Mouse (Mus musculus) midbrain, embryonic 16.5 days (tissue): ENCODE data around the gene Nsf. TPM values are rescaled to one million over a fixed set of nuclear protein-coding genes. Genes with fewer than 3 reads are reported as not detected.

Experiments
- ATAC-seq: fragments of 200-750 bp; cut with Nextera tagmentation; 2 replicates; pipeline ENCODE4 v1.8.0; 2017; ENCODE audit warnings: moderate TSS enrichment
- H3K27ac ChIP-seq: fragments of 300-500 bp; sonication (generic); 2 replicates; pipeline ENCODE4 v1.5.1; 2014; ENCODE audit warnings: mild to moderate bottlenecking, low read length, mixed read lengths
- H3K27me3 ChIP-seq: fragments of 300-500 bp; sonication (generic); 2 replicates; pipeline ENCODE4 v1.6.1; 2014; ENCODE audit warnings: low read depth, low read length, mixed read lengths; ENCODE audit not compliant: control insufficient read depth, insufficient read depth
- H3K36me3 ChIP-seq: fragments of 300-500 bp; sonication (generic); 2 replicates; pipeline ENCODE4 v1.6.1; 2014; ENCODE audit warnings: mild to moderate bottlenecking, low read length, moderate library complexity, mixed read lengths; ENCODE audit not compliant: control insufficient read depth, insufficient read depth
- H3K4me1 ChIP-seq: fragments of 300-500 bp; sonication (generic); 2 replicates; pipeline ENCODE4 v1.6.1; 2014; ENCODE audit warnings: mild to moderate bottlenecking, low read length, mixed read lengths; ENCODE audit not compliant: control insufficient read depth, insufficient read depth
- H3K4me2 ChIP-seq: fragments of 300-500 bp; sonication (generic); 2 replicates; pipeline ENCODE4 v1.6.1; 2014; ENCODE audit warnings: mild to moderate bottlenecking, low read length, mixed read lengths
- H3K4me3 ChIP-seq: fragments of 300-500 bp; sonication (generic); 2 replicates; pipeline ENCODE4 v1.5.1; 2014; ENCODE audit warnings: low read depth, mild to moderate bottlenecking, low read length, moderate library complexity, mixed read lengths
- H3K9ac ChIP-seq: fragments of 300-500 bp; sonication (generic); 2 replicates; pipeline ENCODE4 v1.6.1; 2014; ENCODE audit warnings: low read depth, low read length, mixed read lengths
- H3K9me3 ChIP-seq: fragments of 300-500 bp; sonication (generic); replicated peaks from 2 replicates; pipeline ENCODE4 v1.6.1; 2014; ENCODE audit warnings: mild to moderate bottlenecking, low read length, mixed read lengths; ENCODE audit not compliant: control insufficient read depth, poor library complexity, severe bottlenecking
- WGBS: fragments of 180-500 bp; shearing (Covaris S2); extraction: QIAGEN DNeasy Blood & Tissue Kit; methylation state at CpG from one replicate; pipeline ENCODE4 v1.1.7; 2014; 5-methylcytosine and 5-hydroxymethylcytosine counted together
- polyA plus RNA-seq: library from polyadenylated mRNA; unstranded; fragments of >200 nt; fragmentation: Nextera tagmentation; extraction: Ambion mirVana; gene quantifications from 2 replicates; pipeline ENCODE4 v1.2.1, GENCODE M21; 2015

The Nsf gene
- polyA plus RNA-seq, 1 experiment from 2014 or later, result 248 TPM

GRCm38 (mm10) chr11:103909809-103910208 lies 44.0 kb downstream of the Nsf start:
- no peak overlapping the region for H3K4me2 ChIP-seq
- no peaks in the 10 kb centered on the region for H3K27me3 ChIP-seq
- no peak overlapping the region for H3K9ac ChIP-seq
- WGBS, result 69% methylated on average over 11 of the region's 11 CpGs
- H3K36me3 ChIP-seq, result peaks cover 14% of the 10 kb centered on the region
- no peaks in the 10 kb centered on the region for H3K9me3 ChIP-seq
- no peak overlapping the region for H3K27ac ChIP-seq
- H3K4me1 ChIP-seq, result no peaks in the 10 kb centered on the region; the same call in 1 of the 2 replicates
- ATAC-seq, result no peak
- no peak overlapping the region for H3K4me3 ChIP-seq

GRCm38 (mm10) chr11:103909396-103909795 lies 44.5 kb downstream of the Nsf start:
- no peak for ATAC-seq
- H3K4me3 ChIP-seq, result no peak overlapping the region
- 66% methylated on average over 12 of the region's 12 CpGs for WGBS
- H3K4me2 ChIP-seq, result no peak overlapping the region
- no peaks in the 10 kb centered on the region; the same call in 1 of the 2 replicates for H3K4me1 ChIP-seq
- no peak overlapping the region for H3K27ac ChIP-seq
- no peaks in the 10 kb centered on the region for H3K27me3 ChIP-seq
- H3K9me3 ChIP-seq, result no peaks in the 10 kb centered on the region
- no peak overlapping the region for H3K9ac ChIP-seq
- H3K36me3 ChIP-seq, result peaks cover 14% of the 10 kb centered on the region

- no peaks in the 10 kb centered on the region for H3K9me3 ChIP-seq
- H3K4me2 ChIP-seq, result no peak overlapping the region
- H3K27ac ChIP-seq, result peak overlapping the region; percentile 50; the same call in 1 of the 2 replicates
- peak; percentile 42; the same call in 1 of the 2 replicates for ATAC-seq
- H3K4me3 ChIP-seq, result no peak overlapping the region
- H3K27me3 ChIP-seq, result no peaks in the 10 kb centered on the region
- no peak overlapping the region for H3K9ac ChIP-seq
- H3K36me3 ChIP-seq, result peaks cover 4% of the 10 kb centered on the region; the same call in 1 of the 2 replicates
- H3K4me1 ChIP-seq, result no peaks in the 10 kb centered on the region; the same call in 1 of the 2 replicates
- 27% methylated on average over 7 of the region's 7 CpGs for WGBS
These were observed 47.7 kb downstream of the Nsf start for GRCm38 (mm10) chr11:103906051-103906719.

GRCm38 (mm10) chr11:103905506-103905905 lies 48.4 kb downstream of the Nsf start:
- no peak overlapping the region for H3K4me2 ChIP-seq
- H3K4me3 ChIP-seq, result no peak overlapping the region
- WGBS, result 76% methylated on average over 9 of the region's 9 CpGs
- H3K27ac ChIP-seq, result no peak overlapping the region
- H3K9me3 ChIP-seq, result no peaks in the 10 kb centered on the region
- H3K36me3 ChIP-seq, result peaks cover 4% of the 10 kb centered on the region
- H3K4me1 ChIP-seq, result no peaks in the 10 kb centered on the region; the same call in 1 of the 2 replicates
- no peaks in the 10 kb centered on the region for H3K27me3 ChIP-seq
- no peak for ATAC-seq
- no peak overlapping the region for H3K9ac ChIP-seq

- Histone ChIP-seq H3K36me3 (no peaks in the 10 kb centered on the region; the same call in 1 of the 2 replicates), H3K27ac (no peak overlapping the region), H3K4me3 (no peak overlapping the region), H3K4me2 (no peak overlapping the region), H3K9ac (no peak overlapping the region), H3K27me3 (no peaks in the 10 kb centered on the region), H3K9me3 (no peaks in the 10 kb centered on the region), H3K4me1 (no peaks in the 10 kb centered on the region; the same call in 1 of the 2 replicates)
- ATAC-seq, result no peak
- 89% methylated on average over 4 of the region's 4 CpGs for WGBS
These were observed 52.3 kb downstream of the Nsf start for GRCm38 (mm10) chr11:103901581-103901966.

GRCm38 (mm10) chr11:103900803-103901580 lies 52.9 kb downstream of the Nsf start:
- Histone ChIP-seq H3K4me1 (no peaks in the 10 kb centered on the region; the same call in 1 of the 2 replicates), H3K9ac (no peak overlapping the region), H3K9me3 (no peaks in the 10 kb centered on the region), H3K36me3 (no peaks in the 10 kb centered on the region; the same call in 1 of the 2 replicates), H3K4me3 (no peak overlapping the region), H3K27me3 (no peaks in the 10 kb centered on the region), H3K4me2 (no peak overlapping the region), H3K27ac (no peak overlapping the region)
- ATAC-seq, result no peak
- whole genome bisulfite sequencing, result 49% methylated on average over 20 of the region's 20 CpGs

- Histone ChIP-seq H3K27ac (no peak overlapping the region), H3K4me1 (no peaks in the 10 kb centered on the region; the same call in 1 of the 2 replicates), H3K4me2 (no peak overlapping the region), H3K36me3 (peaks cover 3% of the 10 kb centered on the region; the same call in 1 of the 2 replicates), H3K9me3 (no peaks in the 10 kb centered on the region), H3K27me3 (no peaks in the 10 kb centered on the region), H3K9ac (no peak overlapping the region), H3K4me3 (no peak overlapping the region)
- WGBS, result 94% methylated on average over 11 of the region's 11 CpGs
- ATAC-seq, result no peak
These were observed 56.7 kb downstream of the Nsf start for GRCm38 (mm10) chr11:103896966-103897750.

GRCm38 (mm10) chr11:103896056-103896455 lies 57.8 kb downstream of the Nsf start:
- H3K4me3 ChIP-seq, result no peak overlapping the region
- H3K9ac ChIP-seq, result no peak overlapping the region
- H3K4me1 ChIP-seq, result no peaks in the 10 kb centered on the region; the same call in 1 of the 2 replicates
- H3K9me3 ChIP-seq, result no peaks in the 10 kb centered on the region
- no peaks in the 10 kb centered on the region for H3K27me3 ChIP-seq
- WGBS, result 90% methylated on average over 4 of the region's 4 CpGs
- H3K4me2 ChIP-seq, result no peak overlapping the region
- H3K36me3 ChIP-seq, result peaks cover 3% of the 10 kb centered on the region; the same call in 1 of the 2 replicates
- no peak for ATAC-seq
- no peak overlapping the region for H3K27ac ChIP-seq
